Comparison of ENCODE assay signal across 12 mouse cellular contexts in the genomic region with DNA sequence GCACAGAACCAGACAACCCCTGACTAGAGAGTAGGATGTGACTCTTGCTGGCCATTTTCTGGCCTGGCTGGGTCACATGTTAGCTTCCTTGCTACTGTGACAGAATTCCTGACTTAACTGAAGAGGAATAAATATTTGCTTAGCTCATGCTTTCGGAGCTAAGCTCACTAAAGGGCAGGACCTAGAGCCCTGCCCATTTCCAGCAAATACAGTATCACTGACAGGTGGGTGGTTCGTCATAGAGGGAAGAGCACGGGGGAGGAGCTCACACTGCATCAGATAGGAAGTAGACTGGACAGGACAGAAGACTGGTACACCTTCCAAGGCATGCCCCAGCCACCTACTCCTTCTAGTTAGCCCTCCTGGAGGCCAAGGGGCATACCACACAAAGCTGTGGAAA. TPM values are rescaled to one million over a fixed set of nuclear protein-coding genes. Genes with fewer than 3 reads are reported as not detected.
A peak's percentile ranks its signal among the peaks of the same experiment; 100 is the strongest.
DNase-seq lines count a peak whose midpoint lies in the region; ATAC-seq and TF ChIP-seq lines count a peak whose summit lies in the region.
"Had no signal": no experiment of that assay in that cellular context is flagged by ENCODE, and none has a peak within 500 bp of the region (broad histone marks: within the 10 kb centered on the region; RNA-seq: fewer than 3 reads in every experiment).

No protein-coding gene starts in this region.

- H3K9ac ChIP-seq in liver, embryonic 12.5 days: no peak overlapping the region
- H3K9ac ChIP-seq in lung, embryonic 14.5 days: no peak overlapping the region
- H3K9ac ChIP-seq in stomach, embryonic 16.5 days (ENCODE audit: low read length): no peak overlapping the region
- H3K9ac ChIP-seq in heart, adult 2 months (ENCODE audit: low read depth, low read length): no peak overlapping the region

- peak; percentile 50 to 66 for DNase-seq in lung, adult 18-20 months
- no peak for DNase-seq in lung, postnatal 14 days
- DNase-seq in lung, embryonic 14.5 days: no peak
- DNase-seq in heart, adult 2 months: no peak
- DNase-seq in left cerebral cortex, adult 9 months (ENCODE audit: low spot score in 2 of 2): no peak
- DNase-seq: cerebellum, postnatal 14 days; thymus, adult 18-20 months had no signal

- H3K4me2 ChIP-seq in liver, embryonic 12.5 days: no peak overlapping the region
- no peak overlapping the region for H3K4me2 ChIP-seq in lung, embryonic 14.5 days
- no peak overlapping the region for H3K4me2 ChIP-seq in stomach, embryonic 16.5 days (ENCODE audit: low read depth, low read length)

- no peak overlapping the region for H3K4me3 ChIP-seq in liver, embryonic 12.5 days
- H3K4me3 ChIP-seq in lung, embryonic 14.5 days (ENCODE audit: low read depth, low read length): no peak overlapping the region
- H3K4me3 ChIP-seq in stomach, embryonic 16.5 days (replicated peaks; ENCODE audit: low read length): no peak overlapping the region
- H3K4me3 ChIP-seq in heart, adult 2 months: no peak overlapping the region
- H3K4me3 ChIP-seq: left cerebral cortex, adult 2 months had no signal

- no peaks in the 10 kb centered on the region for H3K4me1 ChIP-seq in liver, embryonic 12.5 days
- H3K4me1 ChIP-seq in lung, embryonic 14.5 days (ENCODE audit: insufficient read depth): no peaks in the 10 kb centered on the region; the same call in 1 of the 2 replicates
- no peaks in the 10 kb centered on the region for H3K4me1 ChIP-seq in stomach, embryonic 16.5 days (ENCODE audit: control insufficient read depth, insufficient read depth, low read length)
- H3K4me1 ChIP-seq in heart, adult 2 months (ENCODE audit: control insufficient read depth, insufficient read depth, low read length): peaks cover 7% of the 10 kb centered on the region

- WGBS in liver, embryonic 12.5 days (ENCODE audit: insufficient replicate concordance): 42% methylated on average over 3 of the region's 3 CpGs
- WGBS in lung, embryonic 14.5 days: 43% methylated on average over 3 of the region's 3 CpGs
- WGBS in stomach, embryonic 16.5 days: 54% methylated on average over 3 of the region's 3 CpGs
- 80% methylated on average over 3 of the region's 3 CpGs for WGBS in heart, adult 2 months

- no peak for TF ChIP-seq CTCF in lung, embryonic 14.5 days (IDR thresholded peaks at IDR 0.05; ENCODE audit: low read depth)
- no peak for TF ChIP-seq CTCF in heart, adult 2 months (IDR thresholded peaks at IDR 0.05)

- no peak for TF ChIP-seq POLR2A in heart, adult 2 months (IDR thresholded peaks at IDR 0.05; ENCODE audit: insufficient read depth, low read depth, low read length)

- no peak for TF ChIP-seq EP300 in heart, adult 2 months (IDR thresholded peaks at IDR 0.05; ENCODE audit: insufficient read depth, low read depth, low read length)

- H3K9me3 ChIP-seq in liver, embryonic 12.5 days (replicated peaks): no peaks in the 10 kb centered on the region
- H3K9me3 ChIP-seq in lung, embryonic 14.5 days (ENCODE audit: low read depth, low read length): no peaks in the 10 kb centered on the region
- H3K9me3 ChIP-seq in stomach, embryonic 16.5 days (replicated peaks; ENCODE audit: control insufficient read depth, low read length): no peaks in the 10 kb centered on the region

- H3K27me3 ChIP-seq in liver, embryonic 12.5 days (replicated peaks): no peaks in the 10 kb centered on the region
- H3K27me3 ChIP-seq in lung, embryonic 14.5 days (ENCODE audit: insufficient read depth, low read length): no peaks in the 10 kb centered on the region
- H3K27me3 ChIP-seq in stomach, embryonic 16.5 days (ENCODE audit: control insufficient read depth, insufficient read depth, low read length): no peaks in the 10 kb centered on the region
- H3K27me3 ChIP-seq in heart, adult 2 months (ENCODE audit: control insufficient read depth, insufficient read depth, low read length): no peaks in the 10 kb centered on the region

- H3K36me3 ChIP-seq in liver, embryonic 12.5 days: no peaks in the 10 kb centered on the region
- H3K36me3 ChIP-seq in lung, embryonic 14.5 days (ENCODE audit: insufficient read depth): peaks cover 16% of the 10 kb centered on the region
- H3K36me3 ChIP-seq in stomach, embryonic 16.5 days (ENCODE audit: control insufficient read depth, insufficient read depth, low read length): peaks cover 5% of the 10 kb centered on the region; the same call in 1 of the 2 replicates
- H3K36me3 ChIP-seq in heart, adult 2 months (ENCODE audit: control insufficient read depth, insufficient read depth, low read length): no peaks in the 10 kb centered on the region

- H3K79me2 ChIP-seq in heart, adult 2 months (replicated peaks; ENCODE audit: control insufficient read depth, insufficient read depth, low read length): no peaks in the 10 kb centered on the region

- no peak overlapping the region for H3K27ac ChIP-seq in liver, embryonic 12.5 days
- no peak overlapping the region for H3K27ac ChIP-seq in lung, embryonic 14.5 days (ENCODE audit: low read depth)
- H3K27ac ChIP-seq in stomach, embryonic 16.5 days (ENCODE audit: low read length): no peak overlapping the region; the same call in 1 of the 2 replicates
- H3K27ac ChIP-seq in heart, adult 2 months: no peak overlapping the region

- ATAC-seq in liver, embryonic 12.5 days: peak; percentile 59; the same call in 1 of the 2 replicates
- peak; percentile 44; the same call in 1 of the 2 replicates for ATAC-seq in lung, embryonic 14.5 days (ENCODE audit: insufficient read depth)
- peak; percentile 74 for ATAC-seq in stomach, embryonic 16.5 days (ENCODE audit: insufficient read depth, low FRiP score)
- ATAC-seq: CD4-positive, CD25-positive, alpha-beta regulatory T cell, adult 4 months had no signal

- intact Hi-C loops in heart, adult 2 months (cut with DNase I): loop anchor here (2.0 kb wide), 1 partner anchor 25 kb away; the partner anchor contains the start of gene Prmt2

RNA-seq across cellular contexts. Expression of gene S100b, which starts 7.8 kb away (rescaled TPM):
- polyA plus RNA-seq in liver, embryonic 12.5 days (2016; fragmentation: Nextera tagmentation; extraction: Ambion mirVana): not detected in 2 replicates
- polyA plus RNA-seq in lung, embryonic 14.5 days (2014; fragmentation: Nextera tagmentation; extraction: Ambion mirVana): 0.16 TPM in 1 of 2 replicates, not detected in the other
- polyA plus RNA-seq in stomach, embryonic 16.5 days (2015; fragmentation: Nextera tagmentation; extraction: Ambion mirVana): 2.7 TPM in 2 replicates
- 1 to 10 TPM; 1.4 to 1.5 TPM for total RNA-seq in heart, adult 2 months (2021)
- 3.6 and 3.7 TPM in 2 replicates for polyA plus RNA-seq in heart, adult 2 months (2012; rRNA removed)
- polyA plus RNA-seq: CD4-positive, CD25-positive, alpha-beta regulatory T cell, adult 4 months; liver, adult 2 months had no signal

RNA-seq across cellular contexts. Expression of gene Prmt2, which starts 23.8 kb away (rescaled TPM):
- polyA plus RNA-seq in liver, embryonic 12.5 days (2016; fragmentation: Nextera tagmentation; extraction: Ambion mirVana): 10.1 and 10.5 TPM in 2 replicates
- 44.6 and 45.0 TPM in 2 replicates for polyA plus RNA-seq in lung, embryonic 14.5 days (2014; fragmentation: Nextera tagmentation; extraction: Ambion mirVana)
- 50.4 and 55.3 TPM in 2 replicates for polyA plus RNA-seq in stomach, embryonic 16.5 days (2015; fragmentation: Nextera tagmentation; extraction: Ambion mirVana)
- total RNA-seq in heart, adult 2 months (2021): 10 to 100 TPM in 1 of 2 experiments, 1 to 10 TPM in 1; 7.9 to 11.1 TPM
- 23.0 and 28.7 TPM in 2 replicates for polyA plus RNA-seq in heart, adult 2 months (2012; rRNA removed)

Comparison
In these comparisons a context has a peak if more than half of its experiments do, and no peak if none do; other contexts are left out.
1. DNase-seq: peak in lung, adult 18-20 months (2 of 2); none in lung, postnatal 14 days (single experiment), lung, embryonic 14.5 days (single experiment), heart, adult 2 months (0 of 2) and left cerebral cortex, adult 9 months (0 of 2).
2. Peak in every context shown above with its lines, with median percentiles within 50 percentile points of each other: ATAC-seq.